Mouse (Mus musculus): Measurements from ENCODE around the gene Ccdc12. TPM values are rescaled to one million over a fixed set of nuclear protein-coding genes. Genes with fewer than 3 reads are reported as not detected.
A peak's percentile ranks its signal among the peaks of the same experiment; 100 is the strongest.

Gene Ccdc12
- polyA plus RNA-seq, 1 experiment from 2014 or later = 113 TPM

GRCm38 (mm10) chr9:110701114-110702032 lies 45.1 kb downstream of the Ccdc12 start:
- Histone ChIP-seq H3K4me3 (no peak overlapping the region), H3K4me1 (no peaks in the 10 kb centered on the region), H3K27me3 (no peaks in the 10 kb centered on the region), H3K36me3 (peaks cover 11% of the 10 kb centered on the region; the same call in 1 of the 2 replicates), H3K4me2 (replicated peaks) (no peak overlapping the region), H3K27ac (no peak overlapping the region), H3K9ac (no peak overlapping the region), H3K9me3 (replicated peaks) (no peaks in the 10 kb centered on the region)
- ATAC-seq (ENCODE audit: low FRiP score) = no peak
- WGBS = 77% methylated on average over 11 of the region's 12 CpGs

GRCm38 (mm10) chr9:110702848-110703247 lies 46.5 kb downstream of the Ccdc12 start:
- Histone ChIP-seq H3K4me2 (replicated peaks) (no peak overlapping the region), H3K4me3 (no peak overlapping the region), H3K9ac (no peak overlapping the region), H3K27ac (no peak overlapping the region), H3K27me3 (no peaks in the 10 kb centered on the region), H3K9me3 (replicated peaks) (no peaks in the 10 kb centered on the region), H3K4me1 (no peaks in the 10 kb centered on the region), H3K36me3 (peaks cover 9% of the 10 kb centered on the region; the same call in 1 of the 2 replicates)
- 95% methylated on average over 1 of the region's 1 CpGs for WGBS
- no peak for ATAC-seq (ENCODE audit: low FRiP score)

DNA sequence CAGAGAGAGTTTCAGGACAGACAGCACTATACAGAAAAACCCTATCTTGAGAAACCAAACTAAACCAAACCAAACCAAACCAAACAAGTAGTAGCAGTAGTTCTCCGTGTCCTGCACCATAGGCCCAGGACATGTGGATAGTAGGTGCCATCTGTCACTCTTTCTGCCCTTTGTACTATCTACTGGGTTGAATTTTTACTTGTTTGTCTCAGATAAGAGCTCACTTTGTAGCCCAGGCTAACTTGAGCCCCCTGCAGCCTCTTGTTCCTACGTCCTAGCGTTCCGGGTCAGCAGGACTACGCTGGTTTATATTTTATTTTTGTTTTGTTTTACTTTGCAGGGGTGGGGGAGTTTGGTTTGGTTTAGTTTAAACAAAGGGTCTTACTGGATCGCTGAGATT lies 47.6 kb downstream of the Ccdc12 start:
- WGBS = 95% methylated on average over 6 of the region's 6 CpGs
- Histone ChIP-seq H3K36me3 (peaks cover 9% of the 10 kb centered on the region; the same call in 1 of the 2 replicates), H3K4me1 (no peaks in the 10 kb centered on the region), H3K27me3 (no peaks in the 10 kb centered on the region), H3K4me3 (no peak overlapping the region), H3K9me3 (replicated peaks) (no peaks in the 10 kb centered on the region), H3K27ac (no peak overlapping the region), H3K4me2 (replicated peaks) (no peak overlapping the region), H3K9ac (no peak overlapping the region)
- ATAC-seq (ENCODE audit: low FRiP score) = no peak

DNA sequence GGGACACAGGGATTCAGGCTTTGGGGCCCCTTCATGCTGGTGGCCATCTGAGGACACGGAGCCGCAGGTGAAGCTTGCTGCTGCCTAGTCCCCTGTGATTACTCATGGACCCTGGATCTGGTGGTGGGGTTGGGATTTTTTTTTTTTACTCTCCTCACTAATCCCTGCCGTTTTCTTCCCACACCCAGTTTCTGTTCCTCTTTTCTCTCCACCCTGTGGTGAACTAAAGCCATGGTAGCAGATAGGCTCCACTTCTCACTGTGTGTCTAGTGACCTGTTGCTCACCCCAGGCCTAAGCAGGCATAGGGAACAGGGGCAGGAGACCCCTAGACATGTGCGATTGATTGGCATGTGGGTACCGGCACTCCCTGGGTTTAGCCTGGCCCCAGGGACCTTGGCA lies 50.5 kb downstream of the Ccdc12 start:
- H3K9me3 ChIP-seq (replicated peaks) = no peaks in the 10 kb centered on the region
- no peak overlapping the region for H3K4me3 ChIP-seq
- H3K27me3 ChIP-seq = no peaks in the 10 kb centered on the region
- H3K9ac ChIP-seq = no peak overlapping the region
- H3K4me2 ChIP-seq (replicated peaks) = no peak overlapping the region
- 0 out of 2 replicates have a peak, but pooled peaks cover 15% of the 10 kb centered on the region for H3K36me3 ChIP-seq
- no peaks in the 10 kb centered on the region for H3K4me1 ChIP-seq
- H3K27ac ChIP-seq = no peak overlapping the region
- ATAC-seq (ENCODE audit: low FRiP score) = no peak
- WGBS = 85% methylated on average over 5 of the region's 5 CpGs

GRCm38 (mm10) chr9:110709640-110710258 lies 53.4 kb downstream of the Ccdc12 start:
- no peak overlapping the region for H3K4me2 ChIP-seq (replicated peaks)
- no peak overlapping the region for H3K9ac ChIP-seq
- no peak overlapping the region for H3K4me3 ChIP-seq
- 45% methylated on average over 5 of the region's 5 CpGs for WGBS
- no peaks in the 10 kb centered on the region for H3K9me3 ChIP-seq (replicated peaks)
- H3K27ac ChIP-seq = no peak overlapping the region
- peak; percentile 76 for ATAC-seq (ENCODE audit: low FRiP score)
- H3K4me1 ChIP-seq = no peaks in the 10 kb centered on the region
- H3K36me3 ChIP-seq = peaks cover 34% of the 10 kb centered on the region; the same call in 1 of the 2 replicates
- H3K27me3 ChIP-seq = no peaks in the 10 kb centered on the region

DNA sequence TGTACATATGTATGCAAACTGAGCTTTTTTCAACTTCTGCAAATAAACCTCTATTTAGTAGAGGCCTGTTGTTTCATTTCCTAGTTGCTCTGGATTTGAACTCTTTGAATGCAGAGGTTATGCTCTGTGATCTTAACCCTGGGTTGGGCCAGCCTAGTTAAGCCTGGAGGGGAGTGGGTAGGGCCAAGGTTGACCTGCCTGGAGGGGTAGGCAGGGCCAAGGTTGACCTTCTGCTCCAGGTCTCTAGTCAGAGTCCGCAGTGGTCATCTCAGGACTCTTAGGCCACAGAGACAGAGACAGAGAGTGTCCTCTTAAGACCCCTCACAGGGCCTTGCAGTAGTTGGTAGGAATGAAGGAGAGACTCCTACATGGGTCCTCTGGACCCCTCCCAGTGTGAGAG lies 55.2 kb downstream of the Ccdc12 start:
- H3K36me3 ChIP-seq = peaks cover 39% of the 10 kb centered on the region
- H3K9ac ChIP-seq = no peak overlapping the region

GRCm38 (mm10) chr9:110711996-110712395 lies 55.7 kb downstream of the Ccdc12 start:
- no peak overlapping the region for H3K4me2 ChIP-seq (replicated peaks)
- H3K9me3 ChIP-seq (replicated peaks) = no peaks in the 10 kb centered on the region
- H3K27me3 ChIP-seq = no peaks in the 10 kb centered on the region
- peaks cover 39% of the 10 kb centered on the region for H3K36me3 ChIP-seq
- H3K4me1 ChIP-seq = no peaks in the 10 kb centered on the region
- no peak for ATAC-seq (ENCODE audit: low FRiP score)
- no peak overlapping the region for H3K9ac ChIP-seq
- no peak overlapping the region for H3K4me3 ChIP-seq
- no peak overlapping the region for H3K27ac ChIP-seq
- 96% methylated on average over 6 of the region's 6 CpGs for WGBS

More for the DNA sequence above, 55.2 kb downstream of the Ccdc12 start:
- no peak for ATAC-seq (ENCODE audit: low FRiP score)
- Histone ChIP-seq H3K27ac (no peak overlapping the region), H3K9me3 (replicated peaks) (no peaks in the 10 kb centered on the region), H3K4me2 (replicated peaks) (no peak overlapping the region), H3K4me3 (no peak overlapping the region), H3K27me3 (no peaks in the 10 kb centered on the region), H3K4me1 (no peaks in the 10 kb centered on the region)
- 95% methylated on average over 1 of the region's 1 CpGs for WGBS

DNA sequence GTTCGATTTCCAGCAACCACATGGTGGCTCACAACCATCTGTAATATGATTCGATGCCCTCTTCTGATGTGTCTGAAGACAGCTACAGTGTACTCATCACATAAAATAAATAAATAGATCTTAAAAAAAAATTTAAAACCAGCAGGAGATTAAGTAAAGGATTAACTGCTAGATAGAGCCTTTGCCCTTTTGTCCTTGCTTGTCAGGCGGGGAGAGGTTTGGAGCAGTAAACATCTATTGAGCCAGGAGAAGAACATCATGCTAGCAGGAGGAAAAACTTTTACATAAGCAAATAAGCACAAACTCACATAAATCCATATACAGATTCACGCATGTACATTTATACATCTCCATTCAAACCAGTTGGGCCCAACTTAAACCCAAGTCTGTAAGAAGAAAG lies 56.2 kb downstream of the Ccdc12 start:
- 91% methylated on average over 4 of the region's 4 CpGs for WGBS
- ATAC-seq (ENCODE audit: low FRiP score) = no peak
- H3K9ac ChIP-seq = no peak overlapping the region
- H3K27me3 ChIP-seq = no peaks in the 10 kb centered on the region
- no peaks in the 10 kb centered on the region for H3K9me3 ChIP-seq (replicated peaks)
- H3K4me1 ChIP-seq = no peaks in the 10 kb centered on the region
- peaks cover 40% of the 10 kb centered on the region for H3K36me3 ChIP-seq
- H3K4me3 ChIP-seq = no peak overlapping the region
- H3K4me2 ChIP-seq (replicated peaks) = no peak overlapping the region
- H3K27ac ChIP-seq = no peak overlapping the region

DNA sequence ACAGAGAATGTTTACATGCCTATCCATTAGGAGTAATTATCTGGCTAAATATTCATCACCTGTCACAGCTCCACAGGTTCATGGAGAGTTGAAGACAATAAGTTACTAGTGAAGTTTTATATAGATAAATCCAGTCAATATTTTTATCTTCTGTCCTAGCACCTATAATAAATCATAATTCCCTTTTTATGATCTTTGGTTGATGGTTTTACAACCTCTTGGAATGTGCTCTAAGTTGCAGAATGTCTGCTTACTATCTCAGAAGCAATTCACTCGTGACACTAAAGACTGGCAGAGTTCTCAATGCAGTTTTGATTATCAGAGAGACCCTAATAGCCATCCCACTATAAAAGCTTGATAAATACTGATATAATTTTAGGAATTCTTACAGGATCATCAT lies 57.1 kb downstream of the Ccdc12 start:
- 94% methylated on average over 1 of the region's 1 CpGs for WGBS
- H3K9me3 ChIP-seq (replicated peaks) = no peaks in the 10 kb centered on the region
- no peaks in the 10 kb centered on the region for H3K4me1 ChIP-seq
- no peak overlapping the region for H3K4me3 ChIP-seq
- no peak overlapping the region for H3K9ac ChIP-seq
- H3K36me3 ChIP-seq = peaks cover 44% of the 10 kb centered on the region
- H3K27me3 ChIP-seq = no peaks in the 10 kb centered on the region
- H3K4me2 ChIP-seq (replicated peaks) = no peak overlapping the region
- H3K27ac ChIP-seq = no peak overlapping the region
- no peak for ATAC-seq (ENCODE audit: low FRiP score)

GRCm38 (mm10) chr9:110715426-110715825 lies 59.1 kb downstream of the Ccdc12 start:
- no peak for ATAC-seq (ENCODE audit: low FRiP score)
- WGBS = 54% methylated on average over 1 of the region's 1 CpGs
- Histone ChIP-seq H3K4me2 (replicated peaks) (no peak overlapping the region), H3K27ac (no peak overlapping the region), H3K4me3 (no peak overlapping the region), H3K27me3 (no peaks in the 10 kb centered on the region), H3K4me1 (0 out of 2 replicates have a peak, but pooled peaks cover 5% of the 10 kb centered on the region), H3K36me3 (peaks cover 44% of the 10 kb centered on the region), H3K9me3 (replicated peaks) (no peaks in the 10 kb centered on the region), H3K9ac (no peak overlapping the region)

- Histone ChIP-seq H3K27ac (no peak overlapping the region), H3K4me2 (replicated peaks) (no peak overlapping the region), H3K4me1 (0 out of 2 replicates have a peak, but pooled peaks cover 5% of the 10 kb centered on the region), H3K4me3 (no peak overlapping the region), H3K36me3 (peaks cover 35% of the 10 kb centered on the region), H3K27me3 (no peaks in the 10 kb centered on the region), H3K9ac (no peak overlapping the region), H3K9me3 (replicated peaks) (no peaks in the 10 kb centered on the region)
- WGBS = 28% methylated on average over 4 of the region's 4 CpGs
- peak; percentile 67 for ATAC-seq (ENCODE audit: low FRiP score)
Observed at GRCm38 (mm10) chr9:110716775-110717174, 60.5 kb downstream of the Ccdc12 start.

DNA sequence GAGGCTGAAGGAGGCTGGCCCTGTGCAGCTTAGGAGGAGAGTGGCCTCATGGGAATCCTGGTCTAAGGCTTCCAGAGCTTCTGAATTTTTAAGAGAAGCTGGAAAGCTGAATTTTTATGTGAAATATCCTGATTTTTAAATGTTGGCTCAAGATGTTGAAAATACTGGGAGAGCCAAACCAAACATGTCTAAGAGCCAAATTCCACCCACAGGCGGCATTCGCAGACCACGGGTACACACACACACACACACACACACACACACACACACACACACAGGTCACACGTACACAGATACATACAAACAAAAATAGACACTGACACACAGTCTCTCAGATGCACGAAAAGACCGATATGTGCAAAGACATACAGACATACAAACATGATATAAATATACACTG lies 61.8 kb downstream of the Ccdc12 start:
- H3K4me2 ChIP-seq (replicated peaks) = no peak overlapping the region
- 96% methylated on average over 6 of the region's 6 CpGs for WGBS
- no peak overlapping the region for H3K9ac ChIP-seq
- no peak overlapping the region for H3K4me3 ChIP-seq
- 0 out of 2 replicates have a peak, but pooled peaks cover 5% of the 10 kb centered on the region for H3K4me1 ChIP-seq
- no peaks in the 10 kb centered on the region for H3K9me3 ChIP-seq (replicated peaks)
- no peak for ATAC-seq (ENCODE audit: low FRiP score)
- no peak overlapping the region for H3K27ac ChIP-seq
- H3K36me3 ChIP-seq = peaks cover 23% of the 10 kb centered on the region
- H3K27me3 ChIP-seq = no peaks in the 10 kb centered on the region

Data from hindbrain, embryonic 12.5 days (tissue).